Mouse (Mus musculus) midbrain, embryonic 14.5 days (tissue): ENCODE data around the gene Umad1. TPM values are rescaled to one million over a fixed set of nuclear protein-coding genes. Genes with fewer than 3 reads are reported as not detected.

Experiments
- ATAC-seq: fragments of 200-750 bp; cut with Nextera tagmentation; 2 replicates; pipeline ENCODE4 v1.8.0; 2017; ENCODE audit warnings: moderate number of reproducible peaks, moderate library complexity; ENCODE audit not compliant: low FRiP score, low TSS enrichment
- DNase-seq: peaks from one replicate; pipeline ENCODE4 v3.0.0-alpha.2; 2015
- H3K27ac ChIP-seq: fragments of 300-500 bp; sonication (generic); replicated peaks from 2 replicates; pipeline ENCODE4 v1.5.1; 2014; ENCODE audit warnings: mild to moderate bottlenecking, low read depth, low read length, moderate library complexity
- H3K27me3 ChIP-seq: fragments of 300-500 bp; sonication (generic); 2 replicates; pipeline ENCODE4 v1.6.1; 2014; ENCODE audit warnings: low read length, control low read depth, mixed read lengths; ENCODE audit not compliant: control insufficient read depth, insufficient read depth
- H3K36me3 ChIP-seq: fragments of 300-500 bp; sonication (generic); 2 replicates; pipeline ENCODE4 v1.6.1; 2014; ENCODE audit warnings: low read length, control low read depth; ENCODE audit not compliant: control insufficient read depth, insufficient read depth
- H3K4me1 ChIP-seq: fragments of 300-500 bp; sonication (generic); 2 replicates; pipeline ENCODE4 v1.6.1; 2014; ENCODE audit warnings: mild to moderate bottlenecking, antibody characterized with exemption, low read length, control low read depth; ENCODE audit not compliant: control insufficient read depth, insufficient read depth
- H3K4me2 ChIP-seq: fragments of 300-500 bp; sonication (generic); 2 replicates; pipeline ENCODE4 v1.6.1; 2014; ENCODE audit warnings: mild to moderate bottlenecking, low read length, moderate library complexity
- H3K4me3 ChIP-seq: fragments of 300-500 bp; sonication (generic); replicated peaks from 2 replicates; pipeline ENCODE4 v1.5.1; 2014; ENCODE audit warnings: low read depth, low read length
- H3K9ac ChIP-seq: fragments of 300-500 bp; sonication (generic); replicated peaks from 2 replicates; pipeline ENCODE4 v1.6.1; 2014; ENCODE audit warnings: mild to moderate bottlenecking, low read length, moderate library complexity
- H3K9me3 ChIP-seq: fragments of 300-500 bp; sonication (generic); 2 replicates; pipeline ENCODE4 v1.6.1; 2016; ENCODE audit warnings: low read length, control low read depth, mixed read lengths; ENCODE audit not compliant: control insufficient read depth
- WGBS: fragments of 180-500 bp; shearing (Covaris S2); extraction: QIAGEN DNeasy Blood & Tissue Kit; methylation state at CpG from one replicate; pipeline ENCODE4 v1.1.7; 2014; 5-methylcytosine and 5-hydroxymethylcytosine counted together
- polyA plus RNA-seq: library from polyadenylated mRNA; unstranded; fragments of >200 nt; fragmentation: Nextera tagmentation; extraction: Ambion mirVana; gene quantifications from 2 replicates; pipeline ENCODE4 v1.2.1, GENCODE M21; 2014

The Umad1 gene
- polyA plus RNA-seq, 1 experiment from 2014 or later = 57.2 TPM

DNA sequence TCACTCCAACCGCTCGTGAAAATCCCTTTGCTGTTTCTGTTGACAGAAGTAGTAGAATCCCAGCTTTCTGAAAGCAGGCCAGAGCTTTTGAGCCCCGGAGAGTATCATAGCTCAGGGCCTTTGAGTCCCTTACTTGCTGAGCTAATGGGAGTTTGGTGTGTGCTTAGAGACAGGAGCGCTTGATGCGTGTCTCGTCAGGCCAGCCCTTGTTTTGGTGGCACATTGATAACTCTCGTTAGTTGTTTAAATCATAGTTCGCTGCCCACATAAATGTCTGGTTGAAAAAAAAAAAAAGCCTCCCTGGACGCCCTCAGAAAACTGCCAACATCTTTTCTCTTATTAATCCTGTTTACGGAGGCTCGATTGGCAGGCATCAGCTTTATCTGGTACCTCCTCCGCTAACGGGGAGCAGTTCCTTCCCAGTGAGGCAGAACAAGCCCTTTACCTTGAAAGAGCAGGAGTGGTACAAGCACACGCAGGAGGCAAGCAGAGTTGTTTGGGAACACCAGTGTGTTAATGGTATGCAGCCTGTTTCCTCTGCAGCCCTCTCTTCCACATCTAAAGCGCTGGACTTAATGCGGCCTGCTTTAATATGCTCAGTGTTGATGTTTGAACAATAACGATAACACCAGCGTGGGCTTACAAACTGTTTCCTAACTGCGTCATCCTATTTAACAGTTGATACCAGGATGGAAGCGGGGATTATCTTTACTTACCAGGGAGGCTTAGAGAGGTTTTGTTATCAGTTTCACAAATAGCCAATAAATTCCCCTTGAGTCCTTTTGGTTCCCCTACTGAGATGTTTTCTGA, 228.2 kb downstream of the Umad1 start:
- Histone ChIP-seq H3K4me3 (0 out of 2 replicates have a peak overlapping the region, but pooled peaks have one; percentile 1), H3K9me3 (no peaks in the 10 kb centered on the region), H3K27me3 (no peaks in the 10 kb centered on the region), H3K4me1 (peaks cover 12% of the 10 kb centered on the region; the same call in 1 of the 2 replicates), H3K4me2 (peak overlapping the region; percentile 30), H3K36me3 (no peaks in the 10 kb centered on the region), H3K9ac (peak overlapping the region; percentile 3; the same call in 1 of the 2 replicates), H3K27ac (peak overlapping the region; percentile 52)
- WGBS = 22% methylated on average over 20 of the region's 20 CpGs
- peak; percentile 46; the same call in 1 of the 2 replicates for ATAC-seq
- peak; percentile 59 for DNase-seq

DNA sequence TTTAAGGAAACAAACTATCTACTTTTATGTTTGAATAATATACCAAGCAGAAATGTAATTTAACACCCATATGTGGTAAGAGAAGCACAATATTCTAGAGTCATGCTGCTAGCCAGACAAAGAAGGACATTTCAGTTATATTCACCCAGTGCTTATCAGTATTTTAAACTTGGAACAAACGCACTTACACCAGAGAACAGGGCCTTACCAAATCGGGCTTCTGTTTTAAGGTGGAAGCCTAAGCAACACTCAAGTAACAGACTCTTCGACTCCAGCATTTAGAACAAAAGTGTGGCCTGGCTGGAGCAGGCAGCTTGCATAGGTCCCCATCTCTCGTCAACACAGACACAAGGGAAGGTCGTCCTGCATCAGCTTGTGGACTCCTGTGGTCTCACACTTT, 229.2 kb downstream of the Umad1 start:
- Histone ChIP-seq H3K27me3 (no peaks in the 10 kb centered on the region), H3K4me3 (no peak overlapping the region), H3K27ac (no peak overlapping the region), H3K9me3 (no peaks in the 10 kb centered on the region), H3K9ac (no peak overlapping the region), H3K4me1 (peaks cover 12% of the 10 kb centered on the region; the same call in 1 of the 2 replicates), H3K4me2 (no peak overlapping the region), H3K36me3 (no peaks in the 10 kb centered on the region)
- WGBS = 68% methylated on average over 5 of the region's 5 CpGs
- ATAC-seq = no peak
- DNase-seq = no peak

DNA sequence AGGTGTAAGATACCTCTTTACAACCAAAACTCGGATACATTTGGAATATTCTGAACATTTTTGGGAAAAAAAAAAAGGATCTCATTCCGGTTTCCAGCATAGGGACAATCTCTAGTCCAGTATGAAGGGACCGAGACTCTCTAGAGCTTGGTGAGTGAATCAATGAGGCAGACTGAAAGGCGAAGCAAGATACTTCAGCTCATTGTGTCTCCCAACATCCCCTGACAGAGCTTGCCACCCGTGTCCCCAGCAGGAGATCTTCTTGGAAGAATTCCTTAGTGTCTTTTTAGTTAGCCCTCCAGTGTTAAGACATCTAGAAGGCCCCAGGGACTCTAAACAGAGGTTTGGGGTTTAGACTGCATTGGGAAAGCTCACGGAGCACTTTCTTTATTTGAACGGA, 230.2 kb downstream of the Umad1 start:
- ATAC-seq = no peak
- no peaks in the 10 kb centered on the region for H3K27me3 ChIP-seq
- no peaks in the 10 kb centered on the region for H3K36me3 ChIP-seq
- WGBS = 65% methylated on average over 7 of the region's 7 CpGs
- no peak overlapping the region for H3K9ac ChIP-seq
- no peaks in the 10 kb centered on the region for H3K9me3 ChIP-seq
- H3K27ac ChIP-seq = no peak overlapping the region
- DNase-seq = no peak
- H3K4me3 ChIP-seq = no peak overlapping the region
- H3K4me2 ChIP-seq = no peak overlapping the region
- H3K4me1 ChIP-seq = peaks cover 12% of the 10 kb centered on the region; the same call in 1 of the 2 replicates

DNA sequence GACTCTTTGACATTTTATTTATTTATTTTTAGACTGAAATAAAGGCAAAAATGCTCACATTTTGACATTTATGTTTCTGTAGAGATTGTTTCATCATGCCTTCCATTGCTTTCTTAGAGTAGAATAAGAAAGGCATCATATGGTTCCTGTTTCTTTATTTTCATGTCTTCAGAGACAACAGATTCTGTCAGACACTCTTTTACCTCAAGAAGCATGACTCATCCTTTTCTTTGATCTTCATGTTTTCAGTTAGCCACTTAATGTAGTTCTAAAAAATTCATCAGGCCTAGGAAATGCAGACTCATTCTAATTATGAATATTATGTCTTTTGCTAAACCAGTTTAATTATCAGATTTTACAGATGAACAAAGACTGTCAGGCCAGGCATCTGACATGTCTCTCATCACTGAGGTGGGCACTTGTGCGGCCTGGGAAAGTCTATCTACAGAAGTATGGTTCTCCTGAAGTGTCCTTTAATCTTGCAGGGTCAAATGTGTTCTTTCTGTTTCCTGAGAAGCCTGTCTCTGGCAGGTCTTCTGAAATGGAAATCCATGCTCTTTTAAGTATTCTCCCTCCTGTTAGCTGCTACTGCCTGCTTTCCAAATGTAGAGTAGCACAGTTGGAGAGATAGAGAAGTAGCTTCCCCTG, 231.0 kb downstream of the Umad1 start:
- 81% methylated on average over 1 of the region's 1 CpGs for WGBS
- no peaks in the 10 kb centered on the region for H3K9me3 ChIP-seq
- H3K9ac ChIP-seq = no peak overlapping the region
- no peaks in the 10 kb centered on the region for H3K36me3 ChIP-seq
- ATAC-seq (no peak), DNase-seq (no peak)
- H3K4me3 ChIP-seq = no peak overlapping the region
- H3K4me2 ChIP-seq = no peak overlapping the region
- no peaks in the 10 kb centered on the region for H3K27me3 ChIP-seq
- H3K4me1 ChIP-seq = peaks cover 12% of the 10 kb centered on the region; the same call in 1 of the 2 replicates
- H3K27ac ChIP-seq = no peak overlapping the region

DNA sequence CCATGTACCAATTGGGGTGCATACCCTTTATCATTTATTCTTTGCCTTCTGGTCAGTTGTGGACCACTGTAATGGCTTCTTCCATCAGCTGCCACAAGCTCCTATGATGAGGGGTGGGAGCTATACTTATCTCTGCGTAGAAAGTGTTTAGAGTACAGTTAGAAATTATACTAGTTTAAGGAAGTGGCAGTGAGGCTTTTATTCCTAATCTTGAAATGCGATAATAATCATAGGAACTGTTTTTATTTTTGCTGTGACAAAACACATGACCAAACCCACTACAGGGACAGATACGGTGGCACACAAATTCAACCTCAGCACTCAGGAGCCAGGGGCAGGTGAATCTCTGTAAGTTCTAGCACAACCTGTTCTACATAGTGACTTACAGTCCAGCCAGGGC, 233.2 kb downstream of the Umad1 start:
- ATAC-seq = no peak
- H3K27ac ChIP-seq = no peak overlapping the region
- H3K9me3 ChIP-seq = no peaks in the 10 kb centered on the region
- H3K36me3 ChIP-seq = no peaks in the 10 kb centered on the region
- H3K4me3 ChIP-seq = no peak overlapping the region
- DNase-seq = no peak
- peaks cover 5% of the 10 kb centered on the region; the same call in 1 of the 2 replicates for H3K4me1 ChIP-seq
- 95% methylated on average over 3 of the region's 3 CpGs for WGBS
- H3K9ac ChIP-seq = no peak overlapping the region
- no peaks in the 10 kb centered on the region for H3K27me3 ChIP-seq
- H3K4me2 ChIP-seq = no peak overlapping the region

DNA sequence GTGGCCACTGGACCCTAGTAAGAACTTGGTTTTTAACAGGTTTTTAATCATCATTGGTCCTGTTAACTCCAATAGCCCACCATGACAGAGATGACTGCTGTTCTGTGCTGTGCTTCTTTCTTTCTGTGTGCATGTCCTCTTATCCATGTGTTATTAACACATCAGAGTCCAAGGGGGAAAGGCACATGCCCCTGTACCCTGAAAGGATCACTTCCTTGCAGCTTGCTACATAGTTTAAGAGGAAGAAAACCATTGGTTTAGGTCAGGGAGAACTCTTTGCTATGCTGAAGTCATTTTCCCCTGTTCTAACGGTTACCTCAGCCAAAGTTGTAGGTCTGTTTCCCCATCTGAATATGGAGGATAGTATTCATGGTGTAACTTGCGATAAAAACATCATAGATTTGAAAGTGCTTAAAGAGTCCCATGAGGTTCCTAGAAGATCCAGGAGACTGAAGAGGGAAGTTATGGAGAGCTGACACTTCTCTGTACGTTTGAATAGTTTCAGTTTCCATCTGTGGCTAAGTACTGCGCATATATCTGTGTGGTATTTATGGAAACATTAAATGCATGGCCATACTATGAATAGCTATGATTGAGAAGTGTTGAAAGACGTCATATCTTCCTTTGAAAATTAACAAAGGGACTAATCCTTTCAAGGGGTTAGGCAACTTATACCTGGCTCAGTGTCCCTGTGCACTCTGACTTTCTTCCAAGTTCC, 236.2 kb downstream of the Umad1 start:
- Histone ChIP-seq H3K9me3 (no peaks in the 10 kb centered on the region), H3K27ac (no peak overlapping the region), H3K4me3 (no peak overlapping the region), H3K27me3 (no peaks in the 10 kb centered on the region), H3K4me2 (no peak overlapping the region), H3K9ac (no peak overlapping the region), H3K4me1 (no peaks in the 10 kb centered on the region), H3K36me3 (no peaks in the 10 kb centered on the region)
- no peak for DNase-seq
- ATAC-seq = no peak
- 86% methylated on average over 5 of the region's 5 CpGs for WGBS

DNA sequence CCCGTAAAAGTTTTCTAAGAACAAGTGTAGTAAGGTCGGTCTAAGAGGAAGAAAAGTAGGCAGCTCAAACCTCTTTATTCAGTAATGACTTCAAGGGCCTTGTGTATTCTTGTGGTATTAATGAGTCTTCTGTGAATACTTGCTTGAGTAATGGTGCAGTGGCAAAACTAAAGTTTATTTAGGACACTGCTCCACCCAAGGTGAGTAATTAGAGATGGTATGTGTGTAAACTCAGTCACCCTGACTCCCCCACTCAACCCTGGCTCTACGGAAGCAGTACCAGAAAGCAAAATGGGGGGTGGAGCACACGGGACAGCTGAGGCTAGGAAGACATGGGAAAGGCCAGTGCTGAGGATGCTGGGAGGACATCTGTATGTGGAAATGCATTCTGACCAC, 236.7 kb downstream of the Umad1 start:
- DNase-seq (no peak), ATAC-seq (no peak)
- Histone ChIP-seq H3K36me3 (no peaks in the 10 kb centered on the region), H3K9me3 (no peaks in the 10 kb centered on the region), H3K4me1 (no peaks in the 10 kb centered on the region), H3K4me3 (no peak overlapping the region), H3K27me3 (no peaks in the 10 kb centered on the region), H3K27ac (no peak overlapping the region), H3K9ac (no peak overlapping the region), H3K4me2 (no peak overlapping the region)
- WGBS = 80% methylated on average over 4 of the region's 4 CpGs

DNA sequence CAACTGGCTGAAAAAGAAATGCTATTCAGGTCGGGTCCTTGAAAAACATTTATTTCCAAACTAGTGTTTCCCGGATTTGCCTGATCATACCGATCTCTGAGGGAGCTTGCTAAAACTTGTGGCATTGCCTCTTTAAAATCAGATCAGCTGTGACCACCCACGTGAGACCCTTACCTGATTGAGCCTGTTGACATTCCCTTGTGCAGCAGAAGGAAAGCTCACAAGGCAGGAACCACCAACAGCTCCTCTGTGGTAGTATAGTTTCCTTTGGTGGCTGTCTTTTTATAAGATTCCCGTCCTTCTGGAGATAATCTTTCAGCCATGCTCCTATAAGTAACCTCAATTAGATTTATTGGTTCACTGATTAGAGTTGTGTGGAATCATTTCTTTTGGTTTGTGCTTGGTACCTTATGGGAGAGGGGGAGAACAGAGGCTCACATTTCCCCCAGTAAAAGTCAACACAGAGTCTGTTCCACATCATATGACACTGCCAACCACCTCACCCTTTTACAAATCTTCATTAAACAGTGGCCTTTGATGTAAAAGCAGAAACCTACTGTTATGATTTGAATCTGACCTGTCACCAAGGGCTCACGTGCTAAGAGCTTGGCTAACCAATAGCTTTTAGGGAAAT, 238.3 kb downstream of the Umad1 start:
- H3K4me2 ChIP-seq = no peak overlapping the region
- WGBS = 76% methylated on average over 6 of the region's 6 CpGs
- DNase-seq (no peak), ATAC-seq (no peak)
- H3K9ac ChIP-seq = no peak overlapping the region
- no peaks in the 10 kb centered on the region for H3K4me1 ChIP-seq
- no peak overlapping the region for H3K27ac ChIP-seq
- H3K9me3 ChIP-seq = no peaks in the 10 kb centered on the region
- no peaks in the 10 kb centered on the region for H3K27me3 ChIP-seq
- H3K4me3 ChIP-seq = no peak overlapping the region
- no peaks in the 10 kb centered on the region for H3K36me3 ChIP-seq
